Comparison of ENCODE assay signal across 13 mouse cellular contexts in genomic region chr2:45100628-45101027, GRCm38 (mm10). TPM values are rescaled to one million over a fixed set of nuclear protein-coding genes. Genes with fewer than 3 reads are reported as not detected.
A peak's percentile ranks its signal among the peaks of the same experiment; 100 is the strongest.
DNase-seq lines count a peak whose midpoint lies in the region; ATAC-seq and TF ChIP-seq lines count a peak whose summit lies in the region.
"Had no signal": no experiment of that assay in that cellular context is flagged by ENCODE, and none has a peak within 500 bp of the region (broad histone marks: within the 10 kb centered on the region; RNA-seq: fewer than 3 reads in every experiment).

No protein-coding gene starts in this region.

- H3K27ac ChIP-seq in heart, embryonic 10.5 days, result peak overlapping the region; percentile 74; the same call in 1 of the 2 replicates
- H3K27ac ChIP-seq in midbrain, embryonic 14.5 days (replicated peaks; ENCODE audit: low read depth, low read length), result no peak overlapping the region
- H3K27ac ChIP-seq in midbrain, embryonic 13.5 days, result no peak overlapping the region
- peak overlapping the region; percentile 41; the same call in 1 of the 2 replicates for H3K27ac ChIP-seq in stomach, embryonic 16.5 days (ENCODE audit: low read length)
- H3K27ac ChIP-seq in intestine, postnatal 0 days (ENCODE audit: low read depth, low read length), result no peak overlapping the region
- no peak overlapping the region for H3K27ac ChIP-seq in lung, postnatal 0 days (ENCODE audit: low read length)
- H3K27ac ChIP-seq: limb, embryonic 13.5 days had no signal

- TF ChIP-seq EP300 in lung, postnatal 0 days (IDR thresholded peaks at IDR 0.05), result no peak

- no peak overlapping the region for H3K4me2 ChIP-seq in midbrain, embryonic 14.5 days (ENCODE audit: low read length)
- no peak overlapping the region for H3K4me2 ChIP-seq in midbrain, embryonic 13.5 days (replicated peaks)
- no peak overlapping the region for H3K4me2 ChIP-seq in stomach, embryonic 16.5 days (ENCODE audit: low read depth, low read length)
- no peak overlapping the region for H3K4me2 ChIP-seq in intestine, postnatal 0 days (replicated peaks; ENCODE audit: low read depth)
- H3K4me2 ChIP-seq in lung, postnatal 0 days (replicated peaks; ENCODE audit: low read depth, low read length), result no peak overlapping the region
- H3K4me2 ChIP-seq: heart, embryonic 15.5 days; limb, embryonic 13.5 days had no signal

- intact Hi-C loops in heart, postnatal 36 days (cut with DNase I), result no loop called here

- no peak overlapping the region for H3K4me3 ChIP-seq in heart, embryonic 10.5 days
- no peak overlapping the region for H3K4me3 ChIP-seq in midbrain, embryonic 14.5 days (replicated peaks; ENCODE audit: low read depth, low read length)
- no peak overlapping the region for H3K4me3 ChIP-seq in midbrain, embryonic 13.5 days (replicated peaks)
- no peak overlapping the region for H3K4me3 ChIP-seq in stomach, embryonic 16.5 days (replicated peaks; ENCODE audit: low read length)
- no peak overlapping the region for H3K4me3 ChIP-seq in intestine, postnatal 0 days (ENCODE audit: low read depth, low read length)
- no peak overlapping the region for H3K4me3 ChIP-seq in lung, postnatal 0 days (ENCODE audit: low read depth, low read length)
- H3K4me3 ChIP-seq: heart, embryonic 15.5 days; limb, embryonic 13.5 days had no signal

- ATAC-seq in midbrain, embryonic 14.5 days (ENCODE audit: low FRiP score, low TSS enrichment), result no peak
- no peak for ATAC-seq in midbrain, embryonic 13.5 days
- no peak; the same call in 1 of the 2 replicates for ATAC-seq in stomach, embryonic 16.5 days (ENCODE audit: insufficient read depth, low FRiP score)
- no peak for ATAC-seq in intestine, postnatal 0 days
- no peak for ATAC-seq in lung, postnatal 0 days
- ATAC-seq: CD4-positive, CD25-positive, alpha-beta regulatory T cell, adult 4 months had no signal

- H3K27me3 ChIP-seq in heart, embryonic 10.5 days (ENCODE audit: insufficient read depth, poor library complexity, severe bottlenecking), result no peaks in the 10 kb centered on the region
- no peaks in the 10 kb centered on the region for H3K27me3 ChIP-seq in midbrain, embryonic 14.5 days (ENCODE audit: control insufficient read depth, insufficient read depth, low read length)
- no peaks in the 10 kb centered on the region for H3K27me3 ChIP-seq in midbrain, embryonic 13.5 days
- H3K27me3 ChIP-seq in stomach, embryonic 16.5 days (ENCODE audit: control insufficient read depth, insufficient read depth, low read length), result no peaks in the 10 kb centered on the region; the same call in 1 of the 2 replicates
- peaks cover 24% of the 10 kb centered on the region; the same call in 1 of the 2 replicates for H3K27me3 ChIP-seq in intestine, postnatal 0 days (replicated peaks; ENCODE audit: control insufficient read depth, insufficient read depth, low read length)
- no peaks in the 10 kb centered on the region for H3K27me3 ChIP-seq in lung, postnatal 0 days (replicated peaks; ENCODE audit: insufficient read depth, low read length)
- H3K27me3 ChIP-seq: heart, embryonic 15.5 days had no signal

- peaks cover 92% of the 10 kb centered on the region for H3K4me1 ChIP-seq in heart, embryonic 10.5 days
- H3K4me1 ChIP-seq in midbrain, embryonic 14.5 days (ENCODE audit: control insufficient read depth, insufficient read depth, low read length), result peaks cover 86% of the 10 kb centered on the region
- H3K4me1 ChIP-seq in midbrain, embryonic 13.5 days (replicated peaks), result peaks cover 94% of the 10 kb centered on the region
- H3K4me1 ChIP-seq in stomach, embryonic 16.5 days (ENCODE audit: control insufficient read depth, insufficient read depth, low read length), result peaks cover 30% of the 10 kb centered on the region
- no peaks in the 10 kb centered on the region for H3K4me1 ChIP-seq in intestine, postnatal 0 days (replicated peaks; ENCODE audit: control insufficient read depth, insufficient read depth, low read length)
- 0 out of 2 replicates have a peak, but pooled peaks cover 2% of the 10 kb centered on the region for H3K4me1 ChIP-seq in lung, postnatal 0 days (ENCODE audit: insufficient read depth, low read depth, low read length)

- H3K9ac ChIP-seq in midbrain, embryonic 14.5 days (replicated peaks; ENCODE audit: low read length), result no peak overlapping the region
- H3K9ac ChIP-seq in midbrain, embryonic 13.5 days (replicated peaks), result no peak overlapping the region
- no peak overlapping the region for H3K9ac ChIP-seq in stomach, embryonic 16.5 days (ENCODE audit: low read length)
- H3K9ac ChIP-seq in intestine, postnatal 0 days (ENCODE audit: low read depth, low read length), result no peak overlapping the region
- H3K9ac ChIP-seq in lung, postnatal 0 days (replicated peaks; ENCODE audit: low read depth), result no peak overlapping the region
- H3K9ac ChIP-seq: heart, embryonic 15.5 days; limb, embryonic 13.5 days had no signal

- 60% methylated on average over 7 of the region's 7 CpGs for WGBS in heart, embryonic 10.5 days
- 44% methylated on average over 7 of the region's 7 CpGs for WGBS in midbrain, embryonic 14.5 days
- WGBS in midbrain, embryonic 13.5 days, result 46% methylated on average over 7 of the region's 7 CpGs
- WGBS in stomach, embryonic 16.5 days, result 57% methylated on average over 7 of the region's 7 CpGs
- 67% methylated on average over 7 of the region's 7 CpGs for WGBS in intestine, postnatal 0 days
- WGBS in lung, postnatal 0 days, result 59% methylated on average over 7 of the region's 7 CpGs

- no peaks in the 10 kb centered on the region for H3K9me3 ChIP-seq in heart, embryonic 10.5 days
- H3K9me3 ChIP-seq in midbrain, embryonic 14.5 days (ENCODE audit: control insufficient read depth, low read length), result no peaks in the 10 kb centered on the region
- H3K9me3 ChIP-seq in midbrain, embryonic 13.5 days, result no peaks in the 10 kb centered on the region
- H3K9me3 ChIP-seq in stomach, embryonic 16.5 days (replicated peaks; ENCODE audit: control insufficient read depth, low read length), result no peaks in the 10 kb centered on the region
- H3K9me3 ChIP-seq in intestine, postnatal 0 days (ENCODE audit: control insufficient read depth), result no peaks in the 10 kb centered on the region
- no peaks in the 10 kb centered on the region for H3K9me3 ChIP-seq in lung, postnatal 0 days (ENCODE audit: low read length)
- H3K9me3 ChIP-seq: heart, embryonic 15.5 days; limb, embryonic 13.5 days had no signal

- DNase-seq in heart, embryonic 10.5 days (ENCODE audit: low spot score), result no peak
- DNase-seq in heart, postnatal 36 days, result no peak
- peak; percentile 12 for DNase-seq in midbrain, embryonic 14.5 days
- DNase-seq in liver, result peak; percentile 45
- DNase-seq in lung, postnatal 0 days (ENCODE audit: low spot score), result no peak
- DNase-seq: adrenal gland, adult 2 months; thymus, postnatal 36 days had no signal

- H3K36me3 ChIP-seq in heart, embryonic 10.5 days, result no peaks in the 10 kb centered on the region
- H3K36me3 ChIP-seq in midbrain, embryonic 14.5 days (ENCODE audit: control insufficient read depth, insufficient read depth, low read length), result no peaks in the 10 kb centered on the region
- H3K36me3 ChIP-seq in midbrain, embryonic 13.5 days, result no peaks in the 10 kb centered on the region
- H3K36me3 ChIP-seq in stomach, embryonic 16.5 days (ENCODE audit: control insufficient read depth, insufficient read depth, low read length), result no peaks in the 10 kb centered on the region
- no peaks in the 10 kb centered on the region for H3K36me3 ChIP-seq in intestine, postnatal 0 days (ENCODE audit: control insufficient read depth, insufficient read depth)
- no peaks in the 10 kb centered on the region for H3K36me3 ChIP-seq in lung, postnatal 0 days (ENCODE audit: insufficient read depth, low read length)
- H3K36me3 ChIP-seq: heart, embryonic 15.5 days; limb, embryonic 13.5 days had no signal

- TF ChIP-seq CTCF in intestine, postnatal 0 days (IDR thresholded peaks at IDR 0.05; ENCODE audit: low read depth), result no peak
- no peak for TF ChIP-seq CTCF in lung, postnatal 0 days (IDR thresholded peaks at IDR 0.05)

RNA-seq across cellular contexts. Expression of gene Zeb2, which starts 16.6 kb away (rescaled TPM):
- 22.8 and 25.1 TPM in 2 replicates for polyA plus RNA-seq in heart, embryonic 10.5 days (2016; fragmentation: Nextera tagmentation; extraction: Ambion mirVana)
- 10 to 100 TPM; 53.1 to 54.2 TPM for total RNA-seq in heart, postnatal 36 days (2021)
- 25.5 and 32.3 TPM in 2 replicates for polyA plus RNA-seq in midbrain, embryonic 14.5 days (2014; fragmentation: Nextera tagmentation; extraction: Ambion mirVana)
- polyA plus RNA-seq in midbrain, embryonic 13.5 days (2015; fragmentation: Nextera tagmentation; extraction: Ambion mirVana), result 38.9 and 50.2 TPM in 2 replicates
- polyA plus RNA-seq in stomach, embryonic 16.5 days (2015; fragmentation: Nextera tagmentation; extraction: Ambion mirVana), result 43.8 and 50.6 TPM in 2 replicates
- polyA plus RNA-seq in intestine, postnatal 0 days (2015; fragmentation: Nextera tagmentation; extraction: Ambion mirVana), result 13.1 and 14.2 TPM in 2 replicates
- 36.4 and 44.9 TPM in 2 replicates for polyA plus RNA-seq in lung, postnatal 0 days (2015; fragmentation: Nextera tagmentation; extraction: Ambion mirVana)

Comparison
In these comparisons a context has a peak if more than half of its experiments do, and no peak if none do; other contexts are left out.
1. DNase-seq: peak in midbrain, embryonic 14.5 days (single experiment) and liver (single experiment); none in heart, embryonic 10.5 days (single experiment), heart, postnatal 36 days (0 of 2) and lung, postnatal 0 days (single experiment).
2. H3K27ac ChIP-seq: peak in heart, embryonic 10.5 days (single experiment) and stomach, embryonic 16.5 days (single experiment); none in midbrain, embryonic 14.5 days (single experiment), midbrain, embryonic 13.5 days (single experiment), intestine, postnatal 0 days (single experiment) and lung, postnatal 0 days (single experiment).